Mouse (Mus musculus): Measurements from ENCODE around the gene Arhgdib.

Arhgdib gene

GRCm38 (mm10) chr6:136947716-136948115 is 6.0 kb upstream of the Arhgdib start:
- no peak for DNase-seq

GRCm38 (mm10) chr6:136946943-136947342 is 5.2 kb upstream of the Arhgdib start:
- DNase-seq, result peak; percentile 74

- no peak for DNase-seq
Observed at GRCm38 (mm10) chr6:136946241-136946640, 4.5 kb upstream of the Arhgdib start.

- no peak for DNase-seq
Observed at GRCm38 (mm10) chr6:136944511-136944910, 2.8 kb upstream of the Arhgdib start.

GRCm38 (mm10) chr6:136943392-136943791 is 1.7 kb upstream of the Arhgdib start:
- DNase-seq, result no peak

GRCm38 (mm10) chr6:136942280-136942679 is 581 bp upstream of the Arhgdib start:
- DNase-seq, result no peak

- DNase-seq, result peak; percentile 53
Observed at GRCm38 (mm10) chr6:136940188-136940960, 1.3 kb downstream of the Arhgdib start.

- DNase-seq, result no peak
Observed at GRCm38 (mm10) chr6:136939326-136940187, 2.1 kb downstream of the Arhgdib start.

- DNase-seq, result peak; percentile 58
Observed at GRCm38 (mm10) chr6:136938331-136939126, 3.2 kb downstream of the Arhgdib start.

GRCm38 (mm10) chr6:136937117-136937516 is 4.6 kb downstream of the Arhgdib start:
- DNase-seq, result no peak

- DNase-seq, result no peak
Observed at GRCm38 (mm10) chr6:136936361-136936760, 5.3 kb downstream of the Arhgdib start.

- no peak for DNase-seq
Observed at GRCm38 (mm10) chr6:136935233-136935632, 6.5 kb downstream of the Arhgdib start.

- DNase-seq, result no peak
Observed at GRCm38 (mm10) chr6:136934068-136934467, 7.6 kb downstream of the Arhgdib start.

- peak; percentile 36 for DNase-seq
Observed at GRCm38 (mm10) chr6:136931246-136931645, 10.5 kb downstream of the Arhgdib start.

GRCm38 (mm10) chr6:136930677-136931076 is 11.0 kb downstream of the Arhgdib start:
- peak; percentile 83 for DNase-seq

- DNase-seq, result no peak
Observed at GRCm38 (mm10) chr6:136927626-136928025, 14.1 kb downstream of the Arhgdib start.

GRCm38 (mm10) chr6:136925049-136925448 is 16.6 kb downstream of the Arhgdib start:
- DNase-seq, result peak; percentile 62

- no peak for DNase-seq
Observed at GRCm38 (mm10) chr6:136923532-136923931, 18.2 kb downstream of the Arhgdib start, which contains the start of gene Pde6h. TSS of gene Pde6h (plus strand) at chr6:136923832.

GRCm38 (mm10) chr6:136922871-136923270 is 18.8 kb downstream of the Arhgdib start:
- no peak for DNase-seq

- DNase-seq, result no peak
Observed at GRCm38 (mm10) chr6:136922080-136922479, 19.6 kb downstream of the Arhgdib start, which contains the start of gene Erp27. TSS of gene Erp27 (minus strand) at chr6:136922180.

- DNase-seq, result no peak
Observed at GRCm38 (mm10) chr6:136921601-136922000, 20.1 kb downstream of the Arhgdib start.

GRCm38 (mm10) chr6:136920320-136921257 is 21.1 kb downstream of the Arhgdib start:
- DNase-seq, result peak; percentile 78

Data from thymus, postnatal 4 days (tissue).